ENCODE assay signal across 9 mouse cellular contexts in genomic region chr6:87152461-87153230, GRCm38 (mm10). TPM values are rescaled to one million over a fixed set of nuclear protein-coding genes. Genes with fewer than 3 reads are reported as not detected.
DNase-seq lines count a peak whose midpoint lies in the region; ATAC-seq and TF ChIP-seq lines count a peak whose summit lies in the region.
"Had no signal": no experiment of that assay in that cellular context is flagged by ENCODE, and none has a peak within 500 bp of the region (broad histone marks: within the 10 kb centered on the region; RNA-seq: fewer than 3 reads in every experiment).

No protein-coding gene starts in this region.

- no peaks in the 10 kb centered on the region for H3K27me3 ChIP-seq in Patski
- no peaks in the 10 kb centered on the region for H3K27me3 ChIP-seq in limb, embryonic 15.5 days
- H3K27me3 ChIP-seq in intestine, embryonic 16.5 days (replicated peaks; ENCODE audit: control insufficient read depth, insufficient read depth, low read length), result no peaks in the 10 kb centered on the region

- H3K4me2 ChIP-seq in limb, embryonic 15.5 days, result no peak overlapping the region
- H3K4me2 ChIP-seq in intestine, embryonic 16.5 days (ENCODE audit: low read depth, low read length), result no peak overlapping the region

- no peaks in the 10 kb centered on the region for H3K9me3 ChIP-seq in limb, embryonic 15.5 days
- H3K9me3 ChIP-seq in intestine, embryonic 16.5 days (ENCODE audit: control insufficient read depth, low read length), result no peaks in the 10 kb centered on the region

- no peak for TF ChIP-seq CTCF in Patski (IDR thresholded peaks at IDR 0.05)
- TF ChIP-seq CTCF in gastrocnemius, adult 2 months (IDR thresholded peaks at IDR 0.05), result no peak

- 51% methylated on average over 21 of the region's 21 CpGs for WGBS in limb, embryonic 15.5 days
- 66% methylated on average over 21 of the region's 21 CpGs for WGBS in intestine, embryonic 16.5 days

- ATAC-seq in Patski, result no peak
- ATAC-seq in limb, embryonic 15.5 days (ENCODE audit: insufficient number of reproducible peaks, low FRiP score, low TSS enrichment, low read depth), result peak; percentile 41; the same call in 1 of the 2 replicates
- peak; percentile 93 for ATAC-seq in neutrophil, adult 5-6 weeks (ENCODE audit: extremely low read depth, insufficient number of reproducible peaks, low FRiP score, poor library complexity, severe bottlenecking)
- ATAC-seq in intestine, embryonic 16.5 days, result no peak

- 0 out of 2 replicates have a peak overlapping the region, but pooled peaks have one; percentile 5 for H3K4me3 ChIP-seq in gastrocnemius, adult 2 months
- H3K4me3 ChIP-seq in limb, embryonic 15.5 days, result no peak overlapping the region
- no peak overlapping the region for H3K4me3 ChIP-seq in intestine, embryonic 16.5 days (ENCODE audit: low read length)

- peak; percentile 10 for DNase-seq in Patski (ENCODE audit: low read depth, low spot score)
- DNase-seq in gastrocnemius, adult 2 months, result peak; percentile 60
- no peak for DNase-seq in layer of hippocampus, adult 11-12 months (ENCODE audit: low spot score)
- DNase-seq in ovary, postnatal 36 days (ENCODE audit: low spot score), result no peak
- DNase-seq in cerebellum, adult 9-11 months, result no peak

- H3K27ac ChIP-seq in gastrocnemius, adult 2 months, result peak overlapping the region; percentile 56
- H3K27ac ChIP-seq in limb, embryonic 15.5 days, result peak overlapping the region; percentile 51
- no peak overlapping the region for H3K27ac ChIP-seq in intestine, embryonic 16.5 days (ENCODE audit: low read length)

- POLR2A ChIA-PET in Patski (lab: Charles Lee), result no interaction called here

- intact Hi-C loops in gastrocnemius, adult 2 months (cut with DNase I), result no loop called here

- H3K36me3 ChIP-seq in limb, embryonic 15.5 days, result peaks cover 7% of the 10 kb centered on the region
- peaks cover 3% of the 10 kb centered on the region; the same call in 1 of the 2 replicates for H3K36me3 ChIP-seq in intestine, embryonic 16.5 days (ENCODE audit: control insufficient read depth, insufficient read depth, low read length)

- H3K9ac ChIP-seq in limb, embryonic 15.5 days, result no peak overlapping the region
- no peak overlapping the region for H3K9ac ChIP-seq in intestine, embryonic 16.5 days (ENCODE audit: low read depth, low read length)

- in situ Hi-C loops in Patski (cut with MboI; ENCODE audit: low pct_unique_long_range_greater_than_20kb), result no loop called here

- H3K4me1 ChIP-seq in limb, embryonic 15.5 days, result peaks cover 38% of the 10 kb centered on the region
- H3K4me1 ChIP-seq in intestine, embryonic 16.5 days (ENCODE audit: control insufficient read depth, insufficient read depth, low read length), result no peaks in the 10 kb centered on the region

- CTCF ChIA-PET in Patski (lab: Charles Lee), result no interaction called here

RNA-seq across cellular contexts. Expression of gene D6Ertd527e, which starts 48.1 kb away (rescaled TPM):
- not detected for polyA plus RNA-seq in Patski (2021)
- not detected for total RNA-seq in gastrocnemius, adult 2 months (2021)
- polyA plus RNA-seq in limb, embryonic 15.5 days (2015; fragmentation: Nextera tagmentation; extraction: Ambion mirVana), result 0.44 and 0.97 TPM in 2 replicates
- total RNA-seq in neutrophil, adult 5-6 weeks (2017), result 0.47 TPM in 1 of 2 replicates, not detected in the other
- polyA plus RNA-seq in intestine, embryonic 16.5 days (2015; fragmentation: Nextera tagmentation; extraction: Ambion mirVana), result 0.23 and 0.54 TPM in 2 replicates
- total RNA-seq: gastrocnemius, adult 8-10 months had no signal

Comparison
In these comparisons a context has a peak if more than half of its experiments do, and no peak if none do; other contexts are left out.
1. ATAC-seq: peak in limb, embryonic 15.5 days (single experiment) and neutrophil, adult 5-6 weeks (single experiment); none in Patski (single experiment) and intestine, embryonic 16.5 days (single experiment).
2. DNase-seq: peak in Patski (single experiment) and gastrocnemius, adult 2 months (single experiment); none in layer of hippocampus, adult 11-12 months (single experiment), ovary, postnatal 36 days (single experiment) and cerebellum, adult 9-11 months (single experiment).